Mouse (Mus musculus) olfactory bulb, adult 2 months (tissue): ENCODE results near the gene Slc26a8. TPM values are rescaled to one million over a fixed set of nuclear protein-coding genes. Genes with fewer than 3 reads are reported as not detected.

Experiments
- H3K27ac ChIP-seq: fragments of 200-500 bp; 2 replicates; pipeline ENCODE4 v1.5.1; 2012; ENCODE audit warnings: low read depth, low read length; ENCODE audit not compliant: insufficient read depth
- H3K4me1 ChIP-seq: fragments of 200-500 bp; 2 replicates; pipeline ENCODE4 v1.6.1; 2012; ENCODE audit warnings: low read length; ENCODE audit not compliant: control insufficient read depth, insufficient read depth
- H3K4me3 ChIP-seq: fragments of 200-500 bp; 2 replicates; pipeline ENCODE4 v1.5.1; 2012; ENCODE audit warnings: mild to moderate bottlenecking, low read depth, low read length, moderate library complexity; ENCODE audit not compliant: insufficient read depth
- CTCF ChIP-seq: fragments of 200-500 bp; IDR thresholded peaks from 2 replicates; pipeline ENCODE4 v1.5.1; 2012; ENCODE audit warnings: low read depth, mild to moderate bottlenecking, low read length, moderate library complexity; ENCODE audit not compliant: insufficient read depth
- POLR2A ChIP-seq: fragments of 200-500 bp; IDR thresholded peaks from 2 replicates; pipeline ENCODE4 v1.6.1; 2012; ENCODE audit warnings: mild to moderate bottlenecking, low read depth, low read length, moderate library complexity; ENCODE audit not compliant: insufficient read depth
- WGBS: fragments of 180-500 bp; shearing (Covaris S2); methylation state at CpG from one replicate; pipeline ENCODE4 v1.1.7; 2018; 5-methylcytosine and 5-hydroxymethylcytosine counted together
- polyA plus RNA-seq: library from polyadenylated mRNA; stranded (reverse); fragments of >200 nt; gene quantifications from 2 replicates; pipeline ENCODE4 v1.2.4, GENCODE M21; 2012; ENCODE audit warnings: low replicate concordance; ENCODE audit not compliant: missing spikeins, insufficient read depth, insufficient read length

Gene Slc26a8
- polyA plus RNA-seq, 1 experiment: not detected

GRCm38 (mm10) chr17:28621381-28622299, 68.4 kb downstream of the Slc26a8 start:
- peak overlapping the region; percentile 40 for H3K27ac ChIP-seq
- under 1% methylated on average over 74 of the region's 78 CpGs for WGBS
- H3K4me3 ChIP-seq: peak overlapping the region; percentile 62
- H3K4me1 ChIP-seq: peaks cover 11% of the 10 kb centered on the region
- 0 out of 2 replicates have a peak, but pooled peaks have one; percentile 5 for TF ChIP-seq POLR2A
- no peak for TF ChIP-seq CTCF

GRCm38 (mm10) chr17:28618775-28619174, 71.3 kb downstream of the Slc26a8 start:
- WGBS: 98% methylated on average over 1 of the region's 1 CpGs
- TF ChIP-seq POLR2A (no peak), CTCF (no peak)
- no peak overlapping the region for H3K27ac ChIP-seq
- peaks cover 16% of the 10 kb centered on the region for H3K4me1 ChIP-seq
- H3K4me3 ChIP-seq: no peak overlapping the region

- Histone ChIP-seq H3K4me3 (no peak overlapping the region), H3K4me1 (peaks cover 16% of the 10 kb centered on the region)
- 91% methylated on average over 7 of the region's 7 CpGs for WGBS
Observed at GRCm38 (mm10) chr17:28618124-28618523, 71.9 kb downstream of the Slc26a8 start.

GRCm38 (mm10) chr17:28617636-28618035, 72.4 kb downstream of the Slc26a8 start:
- Histone ChIP-seq H3K27ac (no peak overlapping the region), H3K4me3 (no peak overlapping the region), H3K4me1 (peaks cover 16% of the 10 kb centered on the region)
- TF ChIP-seq CTCF (no peak), POLR2A (no peak)
- WGBS: 83% methylated on average over 10 of the region's 10 CpGs

More at GRCm38 (mm10) chr17:28618124-28618523, 71.9 kb downstream of the Slc26a8 start:
- H3K27ac ChIP-seq: no peak overlapping the region
- no peak for TF ChIP-seq POLR2A
- TF ChIP-seq CTCF: no peak

- WGBS: over 99% methylated on average over 4 of the region's 4 CpGs
- Histone ChIP-seq H3K27ac (no peak overlapping the region), H3K4me1 (peaks cover 7% of the 10 kb centered on the region), H3K4me3 (no peak overlapping the region)
- TF ChIP-seq POLR2A (no peak), CTCF (no peak)
Observed at GRCm38 (mm10) chr17:28615332-28615731, 74.7 kb downstream of the Slc26a8 start.

- 83% methylated on average over 6 of the region's 6 CpGs for WGBS
- peaks cover 8% of the 10 kb centered on the region for H3K4me1 ChIP-seq
- no peak overlapping the region for H3K27ac ChIP-seq
- TF ChIP-seq POLR2A: no peak
- no peak for TF ChIP-seq CTCF
- no peak overlapping the region for H3K4me3 ChIP-seq
Observed at GRCm38 (mm10) chr17:28613096-28613495, 76.9 kb downstream of the Slc26a8 start.

GRCm38 (mm10) chr17:28612603-28613002, 77.4 kb downstream of the Slc26a8 start:
- Histone ChIP-seq H3K27ac (no peak overlapping the region), H3K4me1 (peaks cover 6% of the 10 kb centered on the region), H3K4me3 (no peak overlapping the region)
- TF ChIP-seq POLR2A (no peak), CTCF (no peak)
- WGBS: 67% methylated on average over 2 of the region's 2 CpGs

GRCm38 (mm10) chr17:28609543-28609942, 80.5 kb downstream of the Slc26a8 start:
- Histone ChIP-seq H3K27ac (no peak overlapping the region), H3K4me1 (peaks cover 5% of the 10 kb centered on the region), H3K4me3 (no peak overlapping the region)
- 72% methylated on average over 3 of the region's 3 CpGs for WGBS
- TF ChIP-seq POLR2A (no peak), CTCF (no peak)

GRCm38 (mm10) chr17:28601557-28602250, 88.3 kb downstream of the Slc26a8 start:
- Histone ChIP-seq H3K4me3 (no peak overlapping the region), H3K4me1 (peaks cover 11% of the 10 kb centered on the region), H3K27ac (peak overlapping the region; percentile 38)
- TF ChIP-seq POLR2A: no peak
- TF ChIP-seq CTCF: no peak
- WGBS: 29% methylated on average over 9 of the region's 9 CpGs
